8 mouse cellular contexts compared by ENCODE assay signal in the genomic region with DNA sequence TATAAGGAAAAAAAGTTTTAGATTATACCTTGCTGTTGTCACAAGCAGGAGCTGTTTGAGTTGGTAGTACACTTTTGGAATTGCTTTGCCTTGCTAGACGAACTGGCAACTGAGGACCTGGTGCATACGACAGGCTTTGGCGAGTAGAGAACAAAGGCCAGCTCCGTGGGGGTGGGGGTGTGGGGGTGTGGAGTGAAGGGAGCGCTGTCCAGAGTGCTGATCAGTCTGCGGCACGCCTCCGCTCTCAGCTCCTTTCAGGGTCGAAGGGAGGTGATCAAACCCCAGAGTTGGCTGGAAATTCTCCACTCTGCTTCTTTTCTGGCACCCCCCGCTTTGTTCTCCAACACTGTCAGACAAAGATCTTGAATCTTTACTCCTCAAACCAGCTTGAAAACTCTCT. TPM values are rescaled to one million over a fixed set of nuclear protein-coding genes. Genes with fewer than 3 reads are reported as not detected.
DNase-seq lines count a peak whose midpoint lies in the region; ATAC-seq and TF ChIP-seq lines count a peak whose summit lies in the region.

No protein-coding gene starts in this region.

- no peak overlapping the region for H3K27ac ChIP-seq in heart, postnatal 0 days (ENCODE audit: low read depth)
- no peak overlapping the region for H3K27ac ChIP-seq in heart, embryonic 12.5 days (ENCODE audit: poor library complexity, severe bottlenecking)
- H3K27ac ChIP-seq in hindbrain, embryonic 10.5 days = peak overlapping the region; percentile 89

- no peak for ATAC-seq in heart, postnatal 0 days (ENCODE audit: insufficient read depth, low read depth)
- ATAC-seq in heart, embryonic 12.5 days (ENCODE audit: insufficient number of reproducible peaks, low FRiP score) = no peak

- H3K9ac ChIP-seq in heart, postnatal 0 days (replicated peaks; ENCODE audit: low read depth, low read length) = no peak overlapping the region
- no peak overlapping the region for H3K9ac ChIP-seq in heart, embryonic 12.5 days

- no peaks in the 10 kb centered on the region for H3K9me3 ChIP-seq in heart, postnatal 0 days (replicated peaks; ENCODE audit: control insufficient read depth, low read length)
- no peaks in the 10 kb centered on the region for H3K9me3 ChIP-seq in heart, embryonic 12.5 days (replicated peaks)
- H3K9me3 ChIP-seq in hindbrain, embryonic 10.5 days = no peaks in the 10 kb centered on the region

- no peaks in the 10 kb centered on the region for H3K27me3 ChIP-seq in heart, postnatal 0 days (ENCODE audit: control insufficient read depth, insufficient read depth, low read length)
- peaks cover 25% of the 10 kb centered on the region for H3K27me3 ChIP-seq in heart, embryonic 12.5 days (replicated peaks)
- no peaks in the 10 kb centered on the region for H3K27me3 ChIP-seq in hindbrain, embryonic 10.5 days (ENCODE audit: insufficient read depth, poor library complexity, severe bottlenecking)

- TF ChIP-seq CTCF in heart, postnatal 0 days (IDR thresholded peaks at IDR 0.05; ENCODE audit: low read depth) = no peak

- no peak overlapping the region for H3K4me2 ChIP-seq in heart, postnatal 0 days (ENCODE audit: low read depth, low read length)
- no peak overlapping the region for H3K4me2 ChIP-seq in heart, embryonic 12.5 days

- H3K36me3 ChIP-seq in heart, postnatal 0 days (replicated peaks; ENCODE audit: control insufficient read depth, insufficient read depth, low read length) = no peaks in the 10 kb centered on the region
- no peaks in the 10 kb centered on the region for H3K36me3 ChIP-seq in heart, embryonic 12.5 days
- H3K36me3 ChIP-seq in hindbrain, embryonic 10.5 days = no peaks in the 10 kb centered on the region

- H3K4me1 ChIP-seq in heart, postnatal 0 days (ENCODE audit: control insufficient read depth, insufficient read depth) = no peaks in the 10 kb centered on the region
- H3K4me1 ChIP-seq in heart, embryonic 12.5 days (replicated peaks) = no peaks in the 10 kb centered on the region
- peaks cover 67% of the 10 kb centered on the region for H3K4me1 ChIP-seq in hindbrain, embryonic 10.5 days (replicated peaks)

- no peak for TF ChIP-seq EP300 in heart, postnatal 0 days (IDR thresholded peaks at IDR 0.05; ENCODE audit: low read depth)

- WGBS in heart, postnatal 0 days = 6% methylated on average over 10 of the region's 10 CpGs
- WGBS in heart, embryonic 12.5 days = 3% methylated on average over 10 of the region's 10 CpGs
- WGBS in hindbrain, embryonic 10.5 days = under 1% methylated on average over 10 of the region's 10 CpGs

- no peak overlapping the region for H3K4me3 ChIP-seq in heart, postnatal 0 days (ENCODE audit: low read depth, low read length)
- no peak overlapping the region for H3K4me3 ChIP-seq in heart, embryonic 12.5 days
- H3K4me3 ChIP-seq in hindbrain, embryonic 10.5 days = peak overlapping the region; percentile 54

- peak; percentile 8 for DNase-seq in heart, postnatal 0 days (ENCODE audit: low spot score)
- peak; percentile 7 for DNase-seq in 416B (ENCODE audit: low read depth)
- peak; percentile 43 to 64 for DNase-seq in adrenal gland, postnatal 36 days
- peak; percentile 79 for DNase-seq in hindbrain, embryonic 10.5 days (ENCODE audit: low spot score)
- DNase-seq in lung, postnatal 36 days = peak; percentile 4
- peak; percentile 12 for DNase-seq in thymus, postnatal 25 days
- no peak for DNase-seq in c-Kit-positive CD71-positive TER-119-positive erythroid progenitor cells, embryonic 14.5 days (ENCODE audit: low spot score)

RNA-seq across cellular contexts. Expression of a gene that starts 1.5 kb away (rescaled TPM):
- not detected in 2 replicates for total RNA-seq in heart, postnatal 0 days (2014; rRNA removed; ENCODE audit: low replicate concordance)
- not detected in 2 replicates for polyA plus RNA-seq in heart, postnatal 0 days (2015; fragmentation: Nextera tagmentation; extraction: Ambion mirVana)
- polyA plus RNA-seq in heart, embryonic 12.5 days (2016; fragmentation: Nextera tagmentation; extraction: Ambion mirVana) = 0.06 TPM in 1 of 2 replicates, not detected in the other
- 1 to 10 TPM; 2.7 to 3.7 TPM for total RNA-seq in adrenal gland, postnatal 36 days (2021)
- polyA plus RNA-seq in hindbrain, embryonic 10.5 days (2016; fragmentation: Nextera tagmentation; extraction: Ambion mirVana) = 18.3 and 33.0 TPM in 2 replicates

RNA-seq across cellular contexts. Expression of a gene that starts 49.8 kb away (rescaled TPM):
- 0.77 and 8.1 TPM in 2 replicates for total RNA-seq in heart, postnatal 0 days (2014; rRNA removed; ENCODE audit: low replicate concordance)
- polyA plus RNA-seq in heart, postnatal 0 days (2015; fragmentation: Nextera tagmentation; extraction: Ambion mirVana) = 0.19 and 0.36 TPM in 2 replicates
- 7.7 and 9.8 TPM in 2 replicates for polyA plus RNA-seq in heart, embryonic 12.5 days (2016; fragmentation: Nextera tagmentation; extraction: Ambion mirVana)
- 1 to 10 TPM in 1 of 2 experiments, under 1 TPM in 1; 0.63 to 1.3 TPM for total RNA-seq in adrenal gland, postnatal 36 days (2021)
- polyA plus RNA-seq in hindbrain, embryonic 10.5 days (2016; fragmentation: Nextera tagmentation; extraction: Ambion mirVana) = 5.6 and 17.3 TPM in 2 replicates

Comparison
In these comparisons a context has a peak if more than half of its experiments do, and no peak if none do; other contexts are left out.
1. RNA of a gene that starts 1.5 kb away (polyA plus RNA-seq): 18.3 to 33.0 TPM in hindbrain, embryonic 10.5 days; 0.06 TPM in heart, embryonic 12.5 days and not detected in heart, postnatal 0 days; every median in the first group is over 10 times any median in the second.